Mouse (Mus musculus) lung, postnatal 0 days (tissue): ENCODE results near the gene Eps15. TPM values are rescaled to one million over a fixed set of nuclear protein-coding genes. Genes with fewer than 3 reads are reported as not detected.

Experiments used
- ATAC-seq: fragments of 200-750 bp; cut with Nextera tagmentation; 2 replicates; pipeline ENCODE4 v1.8.0; 2017; ENCODE audit warnings: moderate library complexity
- DNase-seq: peaks from one replicate; pipeline ENCODE4 v3.0.0-alpha.2; 2016; ENCODE audit warnings: low spot score
- H3K27ac ChIP-seq: fragments of 300-500 bp; sonication (generic); 2 replicates; pipeline ENCODE4 v1.5.1; 2014; ENCODE audit warnings: antibody characterized with exemption, mild to moderate bottlenecking, low read length, mixed read lengths
- H3K27me3 ChIP-seq: fragments of 300-500 bp; sonication (generic); replicated peaks from 2 replicates; pipeline ENCODE4 v1.6.1; 2014; ENCODE audit warnings: low read length, mixed read lengths; ENCODE audit not compliant: insufficient read depth
- H3K36me3 ChIP-seq: fragments of 300-500 bp; sonication (generic); 2 replicates; pipeline ENCODE4 v1.6.1; 2014; ENCODE audit warnings: low read length, mixed read lengths; ENCODE audit not compliant: insufficient read depth
- H3K4me1 ChIP-seq: fragments of 300-500 bp; sonication (generic); 2 replicates; pipeline ENCODE4 v1.6.1; 2014; ENCODE audit warnings: antibody characterized with exemption, low read depth, low read length, mixed read lengths; ENCODE audit not compliant: insufficient read depth
- H3K4me2 ChIP-seq: fragments of 300-500 bp; sonication (generic); replicated peaks from 2 replicates; pipeline ENCODE4 v1.6.1; 2014; ENCODE audit warnings: low read depth, mild to moderate bottlenecking, low read length, moderate library complexity, mixed read lengths
- H3K4me3 ChIP-seq: fragments of 300-500 bp; sonication (generic); 2 replicates; pipeline ENCODE4 v1.5.1; 2014; ENCODE audit warnings: low read depth, low read length
- H3K9ac ChIP-seq: fragments of 300-500 bp; sonication (generic); replicated peaks from 2 replicates; pipeline ENCODE4 v1.6.1; 2014; ENCODE audit warnings: low read depth, mild to moderate bottlenecking
- H3K9me3 ChIP-seq: fragments of 300-500 bp; sonication (generic); 2 replicates; pipeline ENCODE4 v1.6.1; 2016; ENCODE audit warnings: low read length, mixed read lengths
- CTCF ChIP-seq: IDR thresholded peaks from 2 replicates; pipeline ENCODE4 v1.5.1; 2016; ENCODE audit warnings: antibody characterized with exemption, mild to moderate bottlenecking
- EP300 ChIP-seq: IDR thresholded peaks from 2 replicates; pipeline ENCODE4 v1.6.1; 2016; ENCODE audit warnings: antibody characterized with exemption, mild to moderate bottlenecking, control low read depth
- WGBS: fragments of 180-500 bp; shearing (Covaris S2); extraction: QIAGEN DNeasy Blood & Tissue Kit; methylation state at CpG from one replicate; pipeline ENCODE4 v1.1.7; 2014; 5-methylcytosine and 5-hydroxymethylcytosine counted together
- polyA plus RNA-seq: library from polyadenylated mRNA; unstranded; fragments of >200 nt; fragmentation: Nextera tagmentation; extraction: Ambion mirVana; gene quantifications from 2 replicates; pipeline ENCODE4 v1.2.1, GENCODE M21; 2015

Gene Eps15
- polyA plus RNA-seq, 1 experiment from 2014 or later = 31.0 TPM

DNA sequence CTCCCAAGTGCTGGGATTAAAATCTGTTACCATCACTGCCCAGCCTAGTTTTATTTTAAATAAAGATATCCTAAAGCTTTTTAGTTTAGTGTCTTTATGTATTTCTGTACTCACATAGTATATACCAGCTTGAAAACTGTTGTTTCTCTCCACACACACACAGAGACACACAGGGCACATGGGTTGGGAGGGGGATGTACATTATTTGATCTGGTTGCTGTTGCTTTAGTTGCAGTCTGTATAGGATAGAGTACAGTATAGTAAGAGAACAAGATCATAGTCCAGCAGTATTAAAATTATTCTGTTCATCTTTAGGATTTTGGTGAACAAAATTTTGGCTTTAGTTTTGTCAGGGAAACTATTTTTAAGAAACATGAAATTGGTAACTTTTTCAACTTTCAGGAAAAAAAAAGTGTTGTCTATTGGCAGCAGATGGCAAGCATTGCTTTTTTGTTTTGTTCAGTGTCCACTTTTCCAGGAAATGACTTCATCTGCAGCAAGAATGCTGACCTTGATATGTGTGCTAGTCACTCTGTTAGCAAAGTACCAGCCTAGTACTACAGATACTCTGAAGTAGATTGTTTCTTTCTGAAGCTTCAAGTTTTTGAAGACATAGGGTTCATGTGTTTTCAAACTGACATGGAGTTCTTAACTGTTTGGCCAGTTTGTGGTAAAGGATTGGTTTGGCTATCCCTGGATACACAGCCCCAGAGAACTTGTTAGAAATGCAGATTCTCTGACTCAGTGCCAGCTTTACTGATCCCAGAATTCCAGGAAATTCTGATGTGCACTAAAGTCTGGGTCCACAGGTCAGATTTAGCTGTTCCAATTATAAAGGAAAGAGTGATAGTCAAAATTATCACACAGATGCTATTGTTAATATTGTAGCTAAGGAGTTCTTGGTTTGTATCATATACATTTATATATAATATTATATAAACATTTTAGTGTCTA is 37.1 kb downstream of the Eps15 start:
- no peaks in the 10 kb centered on the region for H3K9me3 ChIP-seq
- ATAC-seq (peak; percentile 52; the same call in 1 of the 2 replicates), DNase-seq (peak; percentile 40)
- H3K36me3 ChIP-seq = peaks cover 6% of the 10 kb centered on the region; the same call in 1 of the 2 replicates
- no peak overlapping the region for H3K9ac ChIP-seq
- H3K27me3 ChIP-seq = no peaks in the 10 kb centered on the region
- no peak overlapping the region for H3K4me3 ChIP-seq
- no peak overlapping the region for H3K27ac ChIP-seq
- no peak overlapping the region for H3K4me2 ChIP-seq
- H3K4me1 ChIP-seq = no peaks in the 10 kb centered on the region
- TF ChIP-seq EP300 (no peak), CTCF (no peak)

DNA sequence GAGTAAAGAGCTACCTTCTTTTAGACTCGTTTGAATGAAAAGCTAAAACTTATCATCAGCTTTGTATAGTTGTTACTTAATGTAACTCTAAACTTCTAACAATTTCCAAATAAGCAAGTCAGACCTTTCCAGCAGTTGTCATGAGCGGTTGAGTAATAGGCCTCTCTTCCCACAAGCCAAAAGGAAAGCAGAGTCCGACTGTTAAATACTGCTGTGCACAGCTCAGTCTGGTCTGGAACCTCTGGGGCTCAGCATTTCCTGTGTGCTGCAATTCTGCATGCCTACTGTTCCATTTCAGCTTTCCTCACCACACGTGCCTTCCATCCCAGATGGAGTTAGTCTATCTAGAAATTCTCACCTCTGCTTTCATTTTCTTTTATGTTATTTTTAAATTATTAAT is 56.7 kb downstream of the Eps15 start:
- Histone ChIP-seq H3K4me3 (no peak overlapping the region), H3K36me3 (peaks cover 6% of the 10 kb centered on the region; the same call in 1 of the 2 replicates), H3K27ac (no peak overlapping the region), H3K9ac (no peak overlapping the region), H3K4me2 (no peak overlapping the region), H3K27me3 (no peaks in the 10 kb centered on the region), H3K9me3 (no peaks in the 10 kb centered on the region), H3K4me1 (no peaks in the 10 kb centered on the region)
- peak; percentile 57 for ATAC-seq
- peak; percentile 58 for DNase-seq
- TF ChIP-seq CTCF (no peak), EP300 (no peak)
- WGBS = 64% methylated on average over 4 of the region's 4 CpGs

- Histone ChIP-seq H3K36me3 (no peaks in the 10 kb centered on the region), H3K4me1 (no peaks in the 10 kb centered on the region), H3K27ac (no peak overlapping the region), H3K9me3 (no peaks in the 10 kb centered on the region), H3K4me3 (no peak overlapping the region), H3K27me3 (no peaks in the 10 kb centered on the region), H3K4me2 (no peak overlapping the region), H3K9ac (no peak overlapping the region)
- no peak for DNase-seq
- TF ChIP-seq EP300 = no peak
- TF ChIP-seq CTCF = no peak
- WGBS = 43% methylated on average over 1 of the region's 1 CpGs
- ATAC-seq = no peak
These were observed 61.2 kb downstream of the Eps15 start for GRCm38 (mm10) chr4:109341222-109341621.

DNA sequence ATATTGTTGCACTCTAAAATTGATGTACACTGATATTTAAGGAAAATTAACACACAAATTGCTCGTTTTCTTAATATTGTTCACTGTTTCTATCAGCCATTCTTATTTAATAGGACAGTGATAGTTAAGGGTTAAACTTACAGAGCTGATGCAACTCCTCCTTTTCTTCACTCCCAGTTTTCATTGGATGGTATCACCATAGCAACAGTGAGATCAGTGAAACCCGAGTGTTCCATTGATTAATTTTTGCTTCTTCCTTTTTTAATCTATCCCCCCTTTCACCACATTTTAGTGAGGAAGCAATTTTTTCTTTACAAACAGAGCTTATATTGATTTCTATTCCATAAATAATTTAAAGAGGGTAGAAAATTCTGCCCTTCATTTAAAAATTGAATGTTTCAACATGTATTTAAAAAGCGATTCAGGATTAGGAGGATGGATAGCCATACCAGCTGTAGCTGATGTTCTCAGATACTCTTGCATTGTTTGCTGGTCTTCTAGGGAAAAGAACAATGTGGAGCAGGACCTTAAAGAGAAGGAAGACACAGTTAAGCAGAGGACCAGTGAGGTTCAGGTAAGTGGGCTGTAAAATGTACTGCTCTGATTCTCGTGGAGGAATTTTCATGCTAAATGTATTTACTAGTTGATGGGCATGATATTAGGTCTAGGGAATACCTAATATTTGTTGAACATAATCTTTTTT is 62.9 kb downstream of the Eps15 start:
- Histone ChIP-seq H3K9me3 (no peaks in the 10 kb centered on the region), H3K4me3 (no peak overlapping the region), H3K9ac (no peak overlapping the region), H3K36me3 (no peaks in the 10 kb centered on the region), H3K27ac (no peak overlapping the region), H3K27me3 (no peaks in the 10 kb centered on the region), H3K4me1 (no peaks in the 10 kb centered on the region), H3K4me2 (no peak overlapping the region)
- no peak for TF ChIP-seq EP300
- TF ChIP-seq CTCF = no peak
- WGBS = 50% methylated on average over 4 of the region's 4 CpGs
- DNase-seq (peak; percentile 23), ATAC-seq (no peak)

DNA sequence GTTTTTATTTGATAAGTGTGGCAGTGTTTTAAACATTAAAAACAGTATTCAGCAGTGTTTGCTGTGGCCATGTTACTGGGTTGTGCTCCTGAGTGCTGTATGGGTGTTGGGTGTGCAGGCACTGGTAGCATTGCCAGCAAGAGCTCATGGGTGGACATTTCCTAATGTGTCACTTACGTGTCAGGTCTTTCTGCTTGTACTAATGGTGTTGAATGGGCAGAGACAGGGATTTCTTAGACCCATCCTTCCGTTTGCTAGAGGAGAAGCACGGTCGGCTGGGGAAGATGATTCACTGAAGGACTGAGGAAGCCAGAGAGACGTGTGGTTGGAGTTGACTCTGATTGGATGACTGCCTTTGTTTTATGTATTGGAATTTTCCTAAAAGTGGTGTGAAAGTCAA is 63.8 kb downstream of the Eps15 start:
- no peaks in the 10 kb centered on the region for H3K9me3 ChIP-seq
- no peaks in the 10 kb centered on the region for H3K4me1 ChIP-seq
- no peak overlapping the region for H3K4me2 ChIP-seq
- no peak overlapping the region for H3K4me3 ChIP-seq
- H3K27me3 ChIP-seq = no peaks in the 10 kb centered on the region
- H3K27ac ChIP-seq = no peak overlapping the region
- DNase-seq (no peak), ATAC-seq (no peak)
- no peaks in the 10 kb centered on the region for H3K36me3 ChIP-seq
- WGBS = 73% methylated on average over 5 of the region's 5 CpGs
- no peak for TF ChIP-seq CTCF
- TF ChIP-seq EP300 = no peak
- no peak overlapping the region for H3K9ac ChIP-seq

GRCm38 (mm10) chr4:109378107-109378506 is 98.0 kb downstream of the Eps15 start:
- no peak overlapping the region for H3K9ac ChIP-seq
- H3K4me1 ChIP-seq = no peaks in the 10 kb centered on the region
- H3K4me2 ChIP-seq = no peak overlapping the region
- ATAC-seq = no peak
- 95% methylated on average over 1 of the region's 1 CpGs for WGBS
- no peak for DNase-seq
- H3K9me3 ChIP-seq = no peaks in the 10 kb centered on the region
- H3K4me3 ChIP-seq = no peak overlapping the region
- TF ChIP-seq EP300 (no peak), CTCF (no peak)
- H3K27me3 ChIP-seq = no peaks in the 10 kb centered on the region
- no peak overlapping the region for H3K27ac ChIP-seq
- peaks cover 24% of the 10 kb centered on the region; the same call in 1 of the 2 replicates for H3K36me3 ChIP-seq
